Mouse (Mus musculus) liver, adult 2 months (tissue): ENCODE measurements at regions not wholly inside any gene's neighbourhood (a gene's known extent, or its start where the extent isn't known, plus 50 kb on each side); places are given as distances from the start of the nearest gene placed in this dataset.
A peak's percentile ranks its signal among the peaks of the same experiment; 100 is the strongest.

Experiments
- DNase-seq: peaks from one replicate; pipeline ENCODE4 v3.0.0-alpha.2; 2011; ENCODE audit warnings: low read depth, low spot score; ENCODE audit errors: extremely low read depth
- H3K27ac ChIP-seq: fragments of 200-500 bp; replicated peaks from 2 replicates; pipeline ENCODE4 v1.5.1; 2012; ENCODE audit warnings: low read depth, mild to moderate bottlenecking, control low read depth, inconsistent platforms, low read length; ENCODE audit not compliant: insufficient read depth
- H3K27me3 ChIP-seq: fragments of 200-500 bp; 2 replicates; pipeline ENCODE4 v1.6.1; 2012; ENCODE audit warnings: mild to moderate bottlenecking, moderate library complexity, low read length, inconsistent platforms; ENCODE audit not compliant: control insufficient read depth, insufficient read depth
- H3K36me3 ChIP-seq: fragments of 200-500 bp; 2 replicates; pipeline ENCODE4 v1.6.1; 2012; ENCODE audit warnings: low read length, inconsistent platforms; ENCODE audit not compliant: control insufficient read depth, insufficient read depth
- H3K4me1 ChIP-seq: fragments of 200-500 bp; 2 replicates; pipeline ENCODE4 v1.6.1; 2011; ENCODE audit warnings: low read length; ENCODE audit not compliant: control insufficient read depth, insufficient read depth
- H3K4me3 ChIP-seq: fragments of 200-500 bp; 2 replicates; pipeline ENCODE4 v1.5.1; 2011; ENCODE audit warnings: low read depth, mild to moderate bottlenecking, control low read depth, low read length, moderate library complexity; ENCODE audit not compliant: insufficient read depth
- H3K79me2 ChIP-seq: fragments of 200-500 bp; 2 replicates; pipeline ENCODE4 v1.6.1; 2012; ENCODE audit warnings: inconsistent platforms, mild to moderate bottlenecking, low read length, moderate library complexity; ENCODE audit not compliant: control insufficient read depth, insufficient read depth
- H3K9ac ChIP-seq: fragments of 200-500 bp; 2 replicates; pipeline ENCODE4 v1.6.1; 2012; ENCODE audit warnings: low read depth, mild to moderate bottlenecking, control low read depth, inconsistent platforms, low read length
- CTCF ChIP-seq: fragments of 200-500 bp; IDR thresholded peaks from 2 replicates; pipeline ENCODE4 v1.5.1; 2011; ENCODE audit warnings: low read depth, low read length, control low read depth
- POLR2A ChIP-seq: fragments of 200-500 bp; IDR thresholded peaks from 2 replicates; pipeline ENCODE4 v1.6.1; 2011; ENCODE audit warnings: low read length, control low read depth; ENCODE audit not compliant: insufficient read depth; ENCODE audit errors: extremely low read depth
- WGBS: fragments of 180-500 bp; shearing (Covaris S2); methylation state at CpG from one replicate; pipeline ENCODE4 v1.1.7; 2018; 5-methylcytosine and 5-hydroxymethylcytosine counted together

- Histone ChIP-seq H3K79me2 (no peaks in the 10 kb centered on the region), H3K4me1 (no peaks in the 10 kb centered on the region), H3K27ac (no peak overlapping the region), H3K9ac (no peak overlapping the region), H3K4me3 (no peak overlapping the region), H3K27me3 (no peaks in the 10 kb centered on the region), H3K36me3 (no peaks in the 10 kb centered on the region)
- WGBS = 89% methylated on average over 12 of the region's 12 CpGs
- DNase-seq = no peak
- TF ChIP-seq POLR2A (no peak), CTCF (no peak)
Observed at GRCm38 (mm10) chr3:129400092-129400924, 67.8 kb upstream of the Enpep start.

GRCm38 (mm10) chr3:129411389-129412054, 79.0 kb upstream of the Enpep start:
- H3K27me3 ChIP-seq = no peaks in the 10 kb centered on the region
- no peak overlapping the region for H3K4me3 ChIP-seq
- TF ChIP-seq CTCF = no peak
- no peak for TF ChIP-seq POLR2A

GRCm38 (mm10) chr3:129412126-129412960, 79.8 kb upstream of the Enpep start:
- TF ChIP-seq POLR2A (no peak), CTCF (no peak)
- WGBS = 82% methylated on average over 11 of the region's 11 CpGs
- H3K27me3 ChIP-seq = no peaks in the 10 kb centered on the region
- no peak overlapping the region for H3K4me3 ChIP-seq
- H3K36me3 ChIP-seq = no peaks in the 10 kb centered on the region
- peaks cover 3% of the 10 kb centered on the region; the same call in 1 of the 2 replicates for H3K4me1 ChIP-seq
- DNase-seq = no peak
- H3K27ac ChIP-seq = no peak overlapping the region
- H3K9ac ChIP-seq = no peak overlapping the region
- H3K79me2 ChIP-seq = no peaks in the 10 kb centered on the region

More at GRCm38 (mm10) chr3:129411389-129412054, 79.0 kb upstream of the Enpep start:
- WGBS = 70% methylated on average over 13 of the region's 13 CpGs
- no peaks in the 10 kb centered on the region for H3K79me2 ChIP-seq
- no peak overlapping the region for H3K9ac ChIP-seq
- DNase-seq = peak; percentile 75
- no peaks in the 10 kb centered on the region for H3K36me3 ChIP-seq
- H3K27ac ChIP-seq = no peak overlapping the region
- peaks cover 3% of the 10 kb centered on the region; the same call in 1 of the 2 replicates for H3K4me1 ChIP-seq

DNA sequence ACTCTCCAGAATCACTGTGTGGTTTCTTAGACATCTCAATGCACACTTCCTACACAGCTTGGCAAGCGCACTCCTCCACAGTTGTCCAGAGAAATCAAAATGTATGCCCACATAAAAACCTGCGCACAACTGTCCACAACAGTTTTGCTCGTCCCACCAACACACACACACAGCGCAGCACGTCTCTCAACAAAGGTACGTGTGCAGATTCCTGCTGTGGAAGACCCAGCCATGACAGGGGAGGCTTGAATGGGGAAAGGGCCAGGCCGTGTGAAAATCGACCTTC, 80.4 kb upstream of the Enpep start:
- WGBS = 93% methylated on average over 8 of the region's 8 CpGs
- Histone ChIP-seq H3K4me3 (no peak overlapping the region), H3K79me2 (no peaks in the 10 kb centered on the region), H3K36me3 (no peaks in the 10 kb centered on the region), H3K27me3 (no peaks in the 10 kb centered on the region), H3K27ac (no peak overlapping the region), H3K9ac (no peak overlapping the region), H3K4me1 (peaks cover 3% of the 10 kb centered on the region; the same call in 1 of the 2 replicates)
- no peak for DNase-seq
- TF ChIP-seq POLR2A = no peak
- no peak for TF ChIP-seq CTCF

- 33% methylated on average over 5 of the region's 5 CpGs for WGBS
- Histone ChIP-seq H3K9ac (no peak overlapping the region), H3K4me1 (peaks cover 3% of the 10 kb centered on the region; the same call in 1 of the 2 replicates), H3K27me3 (no peaks in the 10 kb centered on the region), H3K4me3 (no peak overlapping the region), H3K36me3 (no peaks in the 10 kb centered on the region), H3K27ac (no peak overlapping the region), H3K79me2 (no peaks in the 10 kb centered on the region)
- peak; percentile 93 for DNase-seq
- no peak for TF ChIP-seq POLR2A
- TF ChIP-seq CTCF = no peak
Observed at GRCm38 (mm10) chr3:129415656-129416055, 83.1 kb upstream of the Enpep start.
